Mouse (Mus musculus) liver, embryonic 15.5 days (tissue): ENCODE measurements around the gene A3galt2. TPM values are rescaled to one million over a fixed set of nuclear protein-coding genes. Genes with fewer than 3 reads are reported as not detected.

Experiments
- ATAC-seq: fragments of 200-750 bp; cut with Nextera tagmentation; 2 replicates; pipeline ENCODE4 v1.8.0; 2017; ENCODE audit warnings: moderate number of reproducible peaks, mild to moderate bottlenecking, moderate library complexity; ENCODE audit not compliant: insufficient read depth
- H3K27ac ChIP-seq: fragments of 300-500 bp; sonication (generic); replicated peaks from 2 replicates; pipeline ENCODE4 v1.5.1; 2015; ENCODE audit warnings: mild to moderate bottlenecking, inconsistent platforms
- H3K27me3 ChIP-seq: fragments of 300-500 bp; sonication (generic); 2 replicates; pipeline ENCODE4 v1.6.1; 2015; ENCODE audit warnings: mild to moderate bottlenecking, inconsistent platforms
- H3K36me3 ChIP-seq: fragments of 300-500 bp; sonication (generic); replicated peaks from 2 replicates; pipeline ENCODE4 v1.6.1; 2015; ENCODE audit warnings: moderate library complexity, mild to moderate bottlenecking, inconsistent platforms
- H3K4me1 ChIP-seq: fragments of 300-500 bp; sonication (generic); replicated peaks from 2 replicates; pipeline ENCODE4 v1.6.1; 2015; ENCODE audit warnings: inconsistent platforms
- H3K4me2 ChIP-seq: fragments of 300-500 bp; sonication (generic); 2 replicates; pipeline ENCODE4 v1.6.1; 2015; ENCODE audit warnings: moderate library complexity, mild to moderate bottlenecking, inconsistent platforms
- H3K4me3 ChIP-seq: fragments of 300-500 bp; sonication (generic); replicated peaks from 2 replicates; pipeline ENCODE4 v1.5.1; 2015; ENCODE audit warnings: mild to moderate bottlenecking, inconsistent platforms
- H3K9ac ChIP-seq: fragments of 300-500 bp; sonication (generic); 2 replicates; pipeline ENCODE4 v1.6.1; 2015; ENCODE audit warnings: moderate library complexity, mild to moderate bottlenecking, inconsistent platforms
- H3K9me3 ChIP-seq: fragments of 300-500 bp; sonication (generic); replicated peaks from 2 replicates; pipeline ENCODE4 v1.6.1; 2016; ENCODE audit warnings: inconsistent platforms
- WGBS: fragments of 180-500 bp; shearing (Covaris S2); methylation state at CpG from one replicate; pipeline ENCODE4 v1.1.7; 2015; ENCODE audit warnings: mixed read lengths; ENCODE audit not compliant: insufficient replicate concordance; 5-methylcytosine and 5-hydroxymethylcytosine counted together
- polyA plus RNA-seq: library from polyadenylated mRNA; unstranded; fragments of >200 nt; fragmentation: Nextera tagmentation; extraction: Ambion mirVana; gene quantifications from 2 replicates; pipeline ENCODE4 v1.2.1, GENCODE M21; 2015

Gene A3galt2
- not detected in 2 replicates for polyA plus RNA-seq

DNA sequence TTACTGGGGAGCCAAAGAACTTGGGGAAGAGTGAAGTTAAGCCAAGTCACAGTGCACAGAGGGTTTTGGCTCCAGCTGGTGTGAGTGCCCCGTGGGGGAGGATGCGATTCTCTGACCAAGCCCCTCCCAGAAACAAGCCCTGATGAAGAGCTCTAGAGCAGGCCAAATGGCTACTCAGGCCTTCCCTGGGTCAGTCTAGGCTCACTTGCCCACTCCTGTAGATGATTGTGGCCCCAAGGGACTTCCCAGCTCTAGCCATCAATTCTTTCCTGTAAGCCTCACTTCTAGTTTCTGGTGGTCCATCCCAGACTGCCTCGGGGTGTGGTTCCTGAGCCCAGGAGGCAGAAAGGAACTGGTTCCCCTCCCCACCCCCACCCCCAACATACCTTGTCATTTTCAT, at the start of gene A3galt2:
TSS of gene A3galt2 (plus strand) at position 301 of the 400 bp plus-strand sequence.
- H3K27me3 ChIP-seq, result no peaks in the 10 kb centered on the region; the same call in 1 of the 2 replicates
- WGBS, result 54% methylated on average over 3 of the region's 3 CpGs
- H3K36me3 ChIP-seq, result peaks cover 38% of the 10 kb centered on the region
- H3K9ac ChIP-seq, result no peak within 1 kb of the TSS
- no peak within 1 kb of the TSS for H3K4me2 ChIP-seq
- ATAC-seq, result no peak
- H3K4me1 ChIP-seq, result peaks cover 8% of the 10 kb centered on the region
- no peak within 1 kb of the TSS for H3K27ac ChIP-seq
- no peaks in the 10 kb centered on the region for H3K9me3 ChIP-seq
- no peak within 1 kb of the TSS for H3K4me3 ChIP-seq

DNA sequence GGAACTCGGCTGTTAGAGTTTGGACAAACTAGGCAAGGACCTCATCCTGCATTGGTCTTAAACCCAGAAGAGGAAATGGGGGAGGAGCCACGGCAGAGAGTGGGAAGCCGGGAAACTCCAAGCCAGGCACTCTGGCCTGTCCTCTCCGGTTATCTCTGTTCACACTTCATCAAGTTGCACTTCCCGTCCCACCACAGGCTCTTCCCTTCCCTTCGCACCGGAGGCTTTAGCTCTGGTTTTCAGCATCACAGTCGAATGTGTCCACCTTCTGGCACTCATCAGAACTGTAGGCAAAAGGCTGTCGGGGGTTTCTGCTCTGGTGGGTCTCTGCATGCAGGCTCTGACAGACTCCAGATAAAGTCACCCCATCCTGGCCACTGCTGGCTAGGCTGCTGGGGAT, 48.5 kb upstream of the A3galt2 start:
- peaks cover 9% of the 10 kb centered on the region; the same call in 1 of the 2 replicates for H3K27me3 ChIP-seq
- no peak for ATAC-seq
- 5% methylated on average over 9 of the region's 9 CpGs for WGBS
- H3K27ac ChIP-seq, result no peak overlapping the region
- H3K9ac ChIP-seq, result no peak overlapping the region
- H3K4me2 ChIP-seq, result no peak overlapping the region
- H3K9me3 ChIP-seq, result no peaks in the 10 kb centered on the region
- no peak overlapping the region for H3K4me3 ChIP-seq
- H3K4me1 ChIP-seq, result peaks cover 25% of the 10 kb centered on the region
- no peaks in the 10 kb centered on the region for H3K36me3 ChIP-seq

DNA sequence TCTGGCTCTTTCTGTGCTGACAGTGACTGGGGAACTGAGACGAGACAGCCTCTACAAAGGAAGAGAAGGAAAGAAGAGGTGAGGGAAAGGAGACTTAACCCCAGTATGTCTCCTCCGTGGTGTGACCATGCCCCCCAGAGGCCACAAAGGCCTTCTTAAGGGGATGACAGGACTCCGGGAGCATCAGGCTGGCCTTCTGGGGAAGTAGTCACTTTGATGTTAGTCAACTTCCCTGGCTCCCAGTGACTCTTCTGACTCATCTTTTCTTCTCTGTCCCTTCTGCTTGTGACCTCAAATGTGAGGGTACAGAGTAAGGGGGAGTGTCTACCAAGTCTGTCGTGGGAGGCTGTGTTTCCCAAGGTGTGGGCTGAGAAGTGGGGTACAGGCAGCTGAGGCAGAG, 47.8 kb upstream of the A3galt2 start:
- Histone ChIP-seq H3K27me3 (peaks cover 9% of the 10 kb centered on the region; the same call in 1 of the 2 replicates), H3K9me3 (no peaks in the 10 kb centered on the region), H3K4me3 (no peak overlapping the region), H3K36me3 (no peaks in the 10 kb centered on the region), H3K4me1 (peaks cover 33% of the 10 kb centered on the region), H3K9ac (no peak overlapping the region), H3K4me2 (no peak overlapping the region), H3K27ac (no peak overlapping the region)
- 38% methylated on average over 4 of the region's 4 CpGs for WGBS
- no peak for ATAC-seq

DNA sequence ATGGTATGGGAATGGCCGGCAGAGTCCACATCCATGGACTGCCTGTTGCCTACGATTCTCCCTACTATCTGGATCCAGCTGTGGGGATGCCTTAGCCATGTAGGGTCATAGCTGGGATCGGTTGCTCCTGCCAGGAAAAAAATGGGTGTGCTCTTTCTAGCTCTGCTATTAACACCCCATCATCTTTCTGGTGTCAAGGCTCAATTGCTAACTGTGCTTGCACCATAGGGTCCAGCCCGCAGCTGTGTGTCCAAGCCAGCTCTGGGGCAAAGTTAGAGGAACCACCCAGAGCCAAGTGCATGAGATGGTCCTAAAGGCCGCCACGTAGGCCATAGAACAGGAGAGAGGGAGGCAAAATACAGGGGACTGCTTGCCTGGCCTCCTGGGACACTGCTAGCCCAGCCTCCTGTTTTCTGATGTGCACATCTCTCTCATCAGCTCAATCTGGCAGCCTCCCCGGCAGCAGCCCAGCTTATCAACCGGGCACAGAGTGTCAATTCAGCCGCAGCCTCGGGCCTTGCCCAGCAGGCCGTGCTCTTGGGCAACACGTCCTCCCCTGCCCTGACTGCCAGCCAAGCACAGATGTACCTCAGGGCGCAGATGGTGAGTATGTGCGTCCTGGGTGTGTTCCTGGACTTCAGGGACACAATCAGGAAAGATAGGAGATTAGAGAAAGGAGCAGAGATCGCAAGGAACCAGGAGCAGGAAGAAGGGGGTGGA, 45.9 kb upstream of the A3galt2 start:
- no peak overlapping the region for H3K4me2 ChIP-seq
- ATAC-seq, result peak; percentile 53
- no peak overlapping the region for H3K9ac ChIP-seq
- 37% methylated on average over 15 of the region's 15 CpGs for WGBS
- H3K27ac ChIP-seq, result no peak overlapping the region
- peaks cover 9% of the 10 kb centered on the region; the same call in 1 of the 2 replicates for H3K27me3 ChIP-seq
- H3K36me3 ChIP-seq, result no peaks in the 10 kb centered on the region
- peaks cover 35% of the 10 kb centered on the region for H3K4me1 ChIP-seq
- no peaks in the 10 kb centered on the region for H3K9me3 ChIP-seq
- H3K4me3 ChIP-seq, result no peak overlapping the region

DNA sequence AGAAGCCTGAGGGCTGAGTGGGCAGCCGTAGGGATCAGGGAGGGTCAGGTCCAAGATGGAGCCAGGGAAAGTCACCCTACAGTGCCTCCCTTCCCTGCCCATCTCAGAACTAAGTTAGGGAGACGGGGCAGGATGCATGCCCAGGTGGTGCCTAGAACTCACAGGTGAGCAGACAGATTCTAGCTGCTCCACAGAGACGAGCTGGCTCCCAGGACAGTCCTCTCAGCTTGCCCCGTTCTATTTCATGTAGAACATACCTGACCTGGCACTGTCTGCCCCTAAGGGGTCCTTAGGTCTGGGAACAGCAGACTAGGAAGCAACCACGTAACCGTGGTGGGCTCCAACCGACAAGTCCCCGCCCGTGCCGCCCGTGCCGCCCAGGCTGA, 45.4 kb upstream of the A3galt2 start:
- no peak overlapping the region for H3K4me2 ChIP-seq
- no peak overlapping the region for H3K4me3 ChIP-seq
- H3K27ac ChIP-seq, result no peak overlapping the region
- no peaks in the 10 kb centered on the region for H3K36me3 ChIP-seq
- WGBS, result 77% methylated on average over 12 of the region's 12 CpGs
- ATAC-seq, result no peak
- H3K9ac ChIP-seq, result no peak overlapping the region
- no peaks in the 10 kb centered on the region for H3K9me3 ChIP-seq
- peaks cover 9% of the 10 kb centered on the region; the same call in 1 of the 2 replicates for H3K27me3 ChIP-seq
- H3K4me1 ChIP-seq, result peaks cover 35% of the 10 kb centered on the region

DNA sequence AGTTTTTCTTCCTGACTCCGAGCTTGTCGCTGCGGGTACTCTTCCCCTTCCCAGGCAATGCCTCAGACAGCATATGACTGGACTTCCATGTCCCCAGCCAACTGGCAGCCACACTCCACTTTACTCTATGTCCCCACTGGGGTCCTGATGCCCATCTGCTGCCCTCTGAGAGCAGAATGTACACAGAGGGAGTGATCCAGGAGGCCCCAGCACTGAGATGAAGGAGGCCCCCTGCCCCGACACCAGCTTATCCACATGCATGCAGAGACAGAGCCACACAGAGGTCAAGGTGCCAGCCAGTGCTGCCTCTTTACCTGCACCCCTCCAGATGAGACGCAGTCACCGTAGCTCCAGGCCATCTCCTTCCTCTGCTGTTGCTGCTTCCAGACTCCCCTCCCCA, 44.9 kb upstream of the A3galt2 start:
- H3K4me2 ChIP-seq, result no peak overlapping the region
- peaks cover 9% of the 10 kb centered on the region; the same call in 1 of the 2 replicates for H3K27me3 ChIP-seq
- no peaks in the 10 kb centered on the region for H3K9me3 ChIP-seq
- H3K27ac ChIP-seq, result no peak overlapping the region
- peaks cover 35% of the 10 kb centered on the region for H3K4me1 ChIP-seq
- no peak overlapping the region for H3K4me3 ChIP-seq
- H3K36me3 ChIP-seq, result no peaks in the 10 kb centered on the region
- WGBS, result 79% methylated on average over 6 of the region's 6 CpGs
- no peak overlapping the region for H3K9ac ChIP-seq
- ATAC-seq, result no peak

DNA sequence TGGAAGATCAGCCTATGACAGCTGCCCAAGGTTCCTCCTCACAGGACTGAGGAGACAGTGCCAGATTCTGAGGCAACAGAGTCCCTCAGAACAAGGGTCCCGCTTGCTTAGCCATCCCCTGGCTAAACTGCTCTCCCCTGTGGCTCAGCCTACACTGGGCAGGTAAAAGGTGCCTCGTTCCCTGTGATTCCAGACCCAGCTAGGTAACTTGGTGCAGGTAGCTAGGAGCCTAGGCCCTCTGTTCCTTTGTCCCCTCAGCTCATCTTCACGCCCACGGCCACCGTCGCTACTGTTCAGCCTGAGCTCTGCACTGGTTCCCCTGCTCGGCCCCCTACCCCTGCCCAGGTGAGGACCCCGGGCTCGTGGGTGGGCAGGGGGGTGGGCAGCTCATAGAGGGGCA, 44.4 kb upstream of the A3galt2 start:
- WGBS, result 63% methylated on average over 9 of the region's 9 CpGs
- no peaks in the 10 kb centered on the region for H3K36me3 ChIP-seq
- no peaks in the 10 kb centered on the region for H3K9me3 ChIP-seq
- H3K4me1 ChIP-seq, result peaks cover 40% of the 10 kb centered on the region
- no peak for ATAC-seq
- H3K4me3 ChIP-seq, result no peak overlapping the region
- no peak overlapping the region for H3K9ac ChIP-seq
- no peak overlapping the region for H3K27ac ChIP-seq
- H3K4me2 ChIP-seq, result no peak overlapping the region
- H3K27me3 ChIP-seq, result peaks cover 9% of the 10 kb centered on the region; the same call in 1 of the 2 replicates

DNA sequence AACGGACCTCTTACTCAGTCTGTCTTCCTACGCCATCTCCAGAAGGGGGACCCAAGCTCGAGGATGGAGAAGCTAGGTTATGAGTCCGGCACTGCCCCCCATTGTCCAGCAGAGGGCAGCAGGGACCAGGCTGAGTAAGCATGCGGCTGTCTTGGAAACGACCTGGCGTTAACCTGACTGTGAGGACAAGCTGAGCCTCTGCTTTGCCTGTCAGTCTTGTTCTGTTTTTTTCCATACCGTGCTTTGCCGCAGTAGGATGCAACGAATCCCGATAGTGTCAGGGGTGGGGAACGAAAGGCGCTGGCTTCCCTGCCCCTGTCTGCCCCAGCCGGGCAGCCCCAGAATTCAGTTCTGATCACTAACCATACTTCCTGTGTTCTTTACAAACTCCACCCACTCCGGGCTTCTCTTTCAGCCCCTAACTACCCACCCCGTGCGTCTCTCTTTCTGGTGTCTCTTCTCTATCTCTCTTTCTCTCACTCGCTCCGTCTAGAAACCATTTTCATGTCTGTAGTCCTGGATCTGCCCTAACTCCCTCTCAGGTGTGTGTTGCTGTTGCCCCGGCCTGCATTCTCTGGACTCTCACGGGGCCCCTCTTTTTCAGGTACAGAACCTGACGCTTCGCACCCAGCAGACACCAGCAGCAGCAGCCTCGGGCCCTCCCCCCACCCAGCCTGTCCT, 43.6 kb upstream of the A3galt2 start:
- Histone ChIP-seq H3K36me3 (no peaks in the 10 kb centered on the region), H3K9ac (0 out of 2 replicates have a peak overlapping the region, but pooled peaks have one; percentile 4), H3K4me3 (peak overlapping the region; percentile 45), H3K9me3 (no peaks in the 10 kb centered on the region), H3K27me3 (peaks cover 5% of the 10 kb centered on the region; the same call in 1 of the 2 replicates), H3K27ac (no peak overlapping the region), H3K4me1 (peaks cover 43% of the 10 kb centered on the region), H3K4me2 (peak overlapping the region; percentile 74)
- peak; percentile 60 for ATAC-seq
- WGBS, result 4% methylated on average over 24 of the region's 24 CpGs

DNA sequence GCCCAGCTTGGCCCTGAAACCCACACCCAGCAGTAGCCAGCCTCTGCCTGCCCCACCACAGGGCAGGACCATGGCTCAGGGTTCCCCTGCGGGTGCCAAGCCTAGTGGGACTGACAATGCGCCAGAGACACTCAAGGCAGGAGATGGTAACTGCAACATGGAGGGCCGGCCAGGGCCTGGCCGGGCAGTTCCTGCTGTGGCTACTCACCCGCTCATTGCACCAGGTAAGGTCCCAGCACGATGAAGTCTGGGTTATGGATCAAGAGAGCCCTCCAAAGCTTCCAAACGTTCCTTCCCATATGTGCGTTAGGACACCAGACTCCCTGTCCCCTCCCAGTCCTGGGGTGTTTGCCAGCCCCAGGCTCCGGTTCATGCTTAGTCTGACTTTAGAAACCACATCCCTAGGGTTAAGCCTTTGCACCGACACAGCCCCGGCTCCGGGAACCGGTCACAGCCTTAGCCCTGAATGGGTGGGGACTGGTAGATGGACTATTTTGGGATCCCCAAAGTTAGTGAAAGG, 43.0 kb upstream of the A3galt2 start:
- no peak overlapping the region for H3K27ac ChIP-seq
- H3K4me3 ChIP-seq, result peak overlapping the region; percentile 45; the same call in 1 of the 2 replicates
- no peak for ATAC-seq
- H3K27me3 ChIP-seq, result peaks cover 5% of the 10 kb centered on the region; the same call in 1 of the 2 replicates
- WGBS, result 66% methylated on average over 13 of the region's 13 CpGs
- H3K4me1 ChIP-seq, result peaks cover 43% of the 10 kb centered on the region
- H3K4me2 ChIP-seq, result peak overlapping the region; percentile 74
- H3K9ac ChIP-seq, result 0 out of 2 replicates have a peak overlapping the region, but pooled peaks have one; percentile 4
- H3K36me3 ChIP-seq, result no peaks in the 10 kb centered on the region
- no peaks in the 10 kb centered on the region for H3K9me3 ChIP-seq

DNA sequence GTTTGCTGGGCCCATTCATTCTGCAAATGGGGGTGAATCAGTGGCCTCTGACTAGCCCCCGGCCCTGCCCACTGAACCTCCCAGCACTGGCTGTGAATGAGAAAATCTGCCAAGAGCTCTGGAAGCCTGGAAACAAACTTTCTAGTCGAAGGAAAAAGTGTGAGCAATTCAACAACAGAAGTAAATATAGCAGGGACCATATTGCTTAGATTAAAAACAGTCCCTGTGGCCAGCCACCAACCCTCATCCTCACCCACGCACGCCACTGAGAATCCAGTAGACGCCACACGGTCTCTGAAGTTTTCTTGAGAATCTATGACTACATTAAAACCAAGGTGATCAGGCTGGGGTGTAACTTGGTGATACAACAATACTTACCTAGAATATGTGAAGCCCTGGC, 42.2 kb upstream of the A3galt2 start:
- WGBS, result 77% methylated on average over 6 of the region's 6 CpGs
- no peak overlapping the region for H3K4me2 ChIP-seq
- H3K27ac ChIP-seq, result no peak overlapping the region
- H3K4me1 ChIP-seq, result peaks cover 43% of the 10 kb centered on the region
- no peaks in the 10 kb centered on the region for H3K36me3 ChIP-seq
- no peak for ATAC-seq
- no peaks in the 10 kb centered on the region for H3K9me3 ChIP-seq
- H3K27me3 ChIP-seq, result peaks cover 5% of the 10 kb centered on the region; the same call in 1 of the 2 replicates
- no peak overlapping the region for H3K4me3 ChIP-seq
- no peak overlapping the region for H3K9ac ChIP-seq
